Mouse (Mus musculus) inflammation-experienced regulatory T-cells, adult 6 months (primary cell): Measurements from ENCODE around the gene Rnf151. TPM values are rescaled to one million over a fixed set of nuclear protein-coding genes. Genes with fewer than 3 reads are reported as not detected.
A peak's percentile ranks its signal among the peaks of the same experiment; 100 is the strongest.

ENCODE experiments used
- ATAC-seq: one replicate; pipeline ENCODE4 v1.8.0; 2017
- polyA plus RNA-seq, 3 experiments: library from polyadenylated mRNA; unstranded; fragments of 100-300 nt; shearing (Covaris generic); gene quantifications; one replicate each; pipeline ENCODE4 v1.2.1; 2017

Rnf151 gene
- not detected for polyA plus RNA-seq

DNA sequence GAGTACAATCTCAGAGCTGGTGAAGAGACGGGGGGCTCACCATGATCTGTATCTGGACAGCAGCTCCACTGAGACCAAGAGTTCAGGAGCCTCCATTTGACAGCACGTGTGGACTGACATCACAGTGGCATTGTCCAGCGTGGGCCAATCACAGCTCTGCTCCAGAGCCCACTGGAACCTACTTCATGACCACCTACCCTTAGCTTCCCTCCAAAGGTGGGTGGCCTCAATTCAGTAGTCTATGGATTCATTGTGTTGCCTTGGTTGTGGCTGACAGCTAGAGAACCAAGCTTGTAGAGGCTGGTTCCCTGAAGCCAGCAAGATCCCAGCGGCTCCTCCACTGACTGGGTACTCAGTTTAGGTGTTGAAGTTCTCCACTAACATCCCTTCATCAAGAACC is at the start of gene Rnf151, which contains the start of gene Rps2:
Rnf151 (minus strand) TSS at position 121 of the 400 bp plus-strand sequence.
Rps2 (plus strand) TSS at position 174 of the 400 bp plus-strand sequence.
- no peak for ATAC-seq

GRCm38 (mm10) chr17:24766266-24766875 is 48.5 kb upstream of the Rnf151 start:
- no peak for ATAC-seq

- no peak for ATAC-seq
These were observed 47.4 kb upstream of the Rnf151 start for GRCm38 (mm10) chr17:24765016-24765905.

DNA sequence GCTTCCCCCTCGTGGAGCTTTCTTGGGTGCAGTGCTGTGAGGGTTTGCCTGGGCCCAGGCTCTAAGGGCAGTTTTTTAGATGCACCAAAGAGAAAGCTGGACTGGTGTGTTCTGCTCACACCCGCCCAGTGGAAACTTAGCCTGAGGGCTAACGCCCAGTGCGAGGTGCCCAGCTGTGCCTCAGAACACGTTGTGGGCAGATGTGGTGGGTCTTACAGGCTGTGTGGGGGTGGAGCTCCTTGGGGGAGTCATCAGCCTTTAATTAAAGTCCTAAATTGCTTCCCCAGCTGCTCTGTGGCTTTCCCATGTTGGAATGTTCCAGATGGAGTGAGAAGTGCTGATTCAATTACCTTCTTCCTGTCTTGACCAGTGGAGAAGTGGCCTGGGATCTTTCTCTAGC is 43.3 kb upstream of the Rnf151 start:
- no peak for ATAC-seq

- ATAC-seq: no peak
These were observed 39.5 kb upstream of the Rnf151 start for GRCm38 (mm10) chr17:24757394-24757793.

GRCm38 (mm10) chr17:24752415-24753394 is 34.8 kb upstream of the Rnf151 start, which contains the start of gene Hs3st6:
TSS of gene Hs3st6 (plus strand) at chr17:24752988.
- no peak for ATAC-seq

DNA sequence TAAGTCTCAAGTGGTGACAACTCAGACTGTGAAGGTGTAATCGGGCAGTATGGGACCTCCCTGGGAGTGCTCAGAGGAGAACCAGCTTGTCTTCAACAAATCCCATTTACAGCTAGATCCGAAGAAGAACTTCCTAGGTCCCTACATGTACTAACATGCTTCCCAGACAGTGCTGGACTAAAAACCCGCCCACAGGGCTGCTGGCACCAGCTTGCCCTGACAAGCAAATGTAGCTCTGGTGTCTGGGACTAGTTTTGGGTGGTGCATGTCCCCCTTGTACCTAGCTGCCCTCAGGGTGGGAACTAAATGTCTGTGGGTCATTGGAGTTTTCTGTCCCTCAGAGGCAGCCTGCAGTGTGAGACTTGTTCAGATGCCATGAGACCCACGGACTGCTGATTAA is 33.7 kb upstream of the Rnf151 start:
- ATAC-seq: no peak

GRCm38 (mm10) chr17:24746986-24747385 is 29.1 kb upstream of the Rnf151 start:
- no peak for ATAC-seq

DNA sequence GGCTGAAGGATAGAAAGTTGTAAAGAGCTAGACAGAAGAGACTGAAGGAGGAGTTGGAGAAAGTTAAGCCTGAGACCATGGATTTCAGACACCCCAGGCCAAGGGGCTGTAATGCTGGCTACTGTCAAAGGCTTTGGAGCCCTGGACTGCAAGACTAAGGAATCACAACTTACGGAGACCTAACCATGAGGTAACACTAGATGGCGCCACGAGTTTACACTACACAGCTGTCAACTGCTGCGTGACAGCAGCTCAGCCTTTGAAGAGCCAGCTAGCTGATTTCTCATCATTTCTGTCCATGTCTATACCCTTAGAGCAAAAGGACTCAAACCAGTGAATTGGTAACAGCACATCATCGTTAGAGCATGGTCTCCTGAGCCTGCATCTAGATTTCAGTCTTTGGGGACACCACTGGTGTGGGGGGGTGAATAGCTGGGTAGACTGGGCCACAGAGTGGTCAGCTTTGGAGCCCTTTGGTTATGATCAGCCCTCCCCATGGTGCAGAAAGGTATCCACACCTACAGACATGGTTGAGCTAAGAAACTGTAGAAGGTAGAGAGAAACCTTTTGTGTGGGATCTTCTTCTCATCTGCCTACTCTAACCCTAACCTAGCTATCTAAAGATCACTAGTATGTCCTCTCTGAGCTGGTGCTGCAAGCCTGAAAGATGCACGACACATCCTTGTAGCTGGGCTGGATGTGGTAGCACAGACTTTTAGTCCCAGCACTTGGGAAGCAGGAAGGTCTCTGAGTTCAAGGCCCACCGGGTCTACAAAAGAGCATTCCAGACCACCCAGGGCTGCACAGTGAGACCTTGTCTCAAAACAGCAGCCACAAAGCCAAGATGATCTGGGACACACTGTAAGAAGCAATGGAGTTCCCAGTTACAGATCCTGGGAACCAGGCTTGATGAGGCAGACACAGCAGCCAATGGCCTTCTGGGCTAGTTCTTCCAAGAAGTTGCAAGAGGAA is 27.9 kb upstream of the Rnf151 start:
- peak; percentile 80 for ATAC-seq

DNA sequence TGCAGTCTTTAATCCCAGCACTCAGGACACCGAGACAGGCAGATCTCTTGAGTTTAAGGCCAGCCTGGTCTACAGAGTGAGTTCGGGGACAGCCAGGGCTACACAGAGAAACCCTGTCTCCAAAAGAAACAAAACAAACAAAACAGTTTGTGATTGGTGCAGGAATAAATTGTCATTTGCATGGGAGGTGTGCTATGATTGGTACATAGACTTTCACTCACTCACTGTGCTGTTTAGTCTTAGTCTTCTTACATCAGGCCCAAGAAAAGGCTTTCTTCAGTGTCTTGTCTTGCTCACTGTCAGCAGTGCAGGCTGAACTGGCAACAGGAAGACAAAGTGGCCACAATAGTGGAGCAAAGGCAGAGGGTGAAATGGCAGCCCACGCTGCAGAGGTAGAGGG is 26.5 kb upstream of the Rnf151 start:
- ATAC-seq: no peak

DNA sequence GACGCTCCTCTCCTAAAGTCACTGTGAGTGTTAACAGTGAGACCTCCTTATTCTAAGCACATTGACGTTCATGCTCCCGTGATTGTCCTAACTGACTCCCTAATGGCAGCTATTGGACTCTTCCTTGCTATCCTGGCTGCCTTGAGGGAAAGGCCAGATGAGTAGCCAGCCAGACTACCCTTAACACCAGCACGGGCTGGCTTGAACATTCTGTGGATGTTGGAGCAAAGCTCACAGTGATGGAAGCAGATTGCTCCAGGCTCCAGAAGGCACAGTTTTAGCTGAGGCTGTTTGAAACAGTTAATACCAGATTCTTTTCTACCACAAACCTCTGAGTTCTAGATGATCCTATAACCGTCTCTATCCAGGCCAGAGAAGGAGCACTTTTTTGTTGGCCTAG is 26.0 kb upstream of the Rnf151 start:
- no peak for ATAC-seq

- no peak for ATAC-seq
These were observed 24.4 kb upstream of the Rnf151 start for GRCm38 (mm10) chr17:24742307-24742706.

GRCm38 (mm10) chr17:24739926-24740325 is 22.1 kb upstream of the Rnf151 start:
- no peak for ATAC-seq

DNA sequence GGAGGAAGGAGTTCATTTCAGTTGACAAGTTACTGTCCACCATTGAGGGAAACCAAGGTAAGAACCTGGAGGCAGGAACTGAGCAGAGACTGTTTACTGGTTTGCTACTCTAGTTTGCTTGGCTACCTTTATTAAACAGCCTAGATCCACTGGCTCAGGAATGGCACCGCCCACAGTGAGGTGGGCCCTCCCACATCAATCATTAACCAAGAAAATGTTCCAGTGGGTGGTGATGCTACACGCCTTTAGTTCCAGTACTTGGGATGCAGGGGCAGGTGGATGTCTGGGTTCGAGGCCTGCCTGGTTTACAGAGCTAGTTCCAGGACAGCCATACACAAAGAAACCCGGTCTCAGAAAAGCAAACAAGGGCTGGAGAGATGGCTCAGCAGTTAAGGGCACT is 20.4 kb upstream of the Rnf151 start:
- ATAC-seq: no peak

- ATAC-seq: no peak
These were observed 19.4 kb upstream of the Rnf151 start for GRCm38 (mm10) chr17:24737135-24737810.

- ATAC-seq: peak; percentile 100
These were observed 18.6 kb upstream of the Rnf151 start, which contains the start of gene Msrb1 for GRCm38 (mm10) chr17:24736330-24737051. TSS of gene Msrb1 (plus strand) at chr17:24736642.

- no peak for ATAC-seq
These were observed 17.6 kb upstream of the Rnf151 start for GRCm38 (mm10) chr17:24735446-24735845.

DNA sequence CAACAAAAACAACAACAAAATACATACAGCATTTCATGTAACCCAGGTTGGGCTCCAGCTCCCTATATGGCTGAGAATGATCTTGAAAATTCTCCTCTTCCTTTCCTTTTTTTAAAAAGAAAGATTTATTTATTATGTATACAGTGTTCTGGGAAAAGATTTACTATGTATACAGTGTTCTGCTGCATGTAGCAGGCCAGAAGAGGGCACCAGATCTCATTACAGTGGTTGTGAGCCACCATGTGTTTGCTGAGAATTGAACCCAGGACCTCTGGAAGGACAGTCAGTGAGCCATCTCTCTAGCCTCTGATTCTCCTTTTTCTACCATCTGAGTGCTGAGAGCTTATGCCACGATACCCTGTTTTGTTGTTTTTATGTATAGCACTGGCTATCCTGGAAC is 16.6 kb upstream of the Rnf151 start:
- ATAC-seq: no peak

- ATAC-seq: no peak
These were observed 15.7 kb upstream of the Rnf151 start for GRCm38 (mm10) chr17:24733434-24734050.
